Mouse (Mus musculus) CH12.LX (cell line): ENCODE measurements at regions not wholly inside any gene's neighbourhood (a gene's known extent, or its start where the extent isn't known, plus 50 kb on each side); places are given as distances from the start of the nearest gene placed in this dataset.

ENCODE experiments used
- CTCF ChIP-seq, 2 experiments: IDR thresholded peaks in 1 of 2; conservative IDR thresholded peaks in 1 of 2; 2 replicates each; pipeline ENCODE4 v1.5.1; 2011 to 2012; ENCODE audit warnings: low read depth in 2 of 2, low read length in 2 of 2, improper control_type of control experiment in 1 of 2, inconsistent platforms in 1 of 2, mild to moderate bottlenecking in 1 of 2, moderate library complexity in 1 of 2
- GABPA ChIP-seq: IDR thresholded peaks from 2 replicates; pipeline ENCODE4 v1.6.1; 2012; ENCODE audit warnings: low read depth, low read length, improper control_type of control experiment, inconsistent platforms; ENCODE audit not compliant: insufficient replicate concordance
- MXI1 ChIP-seq: IDR thresholded peaks from 2 replicates; pipeline ENCODE4 v1.6.1; 2011; ENCODE audit warnings: mild to moderate bottlenecking, low read depth, low read length, improper control_type of control experiment
- POLR2A ChIP-seq: IDR thresholded peaks from 2 replicates; pipeline ENCODE4 v1.6.1; 2011; ENCODE audit warnings: low read depth, mild to moderate bottlenecking, improper control_type of control experiment, low read length
- TBP ChIP-seq: conservative IDR thresholded peaks from 2 replicates; pipeline ENCODE4 v1.6.1; 2011; ENCODE audit warnings: low read depth, low read length, improper control_type of control experiment

DNA sequence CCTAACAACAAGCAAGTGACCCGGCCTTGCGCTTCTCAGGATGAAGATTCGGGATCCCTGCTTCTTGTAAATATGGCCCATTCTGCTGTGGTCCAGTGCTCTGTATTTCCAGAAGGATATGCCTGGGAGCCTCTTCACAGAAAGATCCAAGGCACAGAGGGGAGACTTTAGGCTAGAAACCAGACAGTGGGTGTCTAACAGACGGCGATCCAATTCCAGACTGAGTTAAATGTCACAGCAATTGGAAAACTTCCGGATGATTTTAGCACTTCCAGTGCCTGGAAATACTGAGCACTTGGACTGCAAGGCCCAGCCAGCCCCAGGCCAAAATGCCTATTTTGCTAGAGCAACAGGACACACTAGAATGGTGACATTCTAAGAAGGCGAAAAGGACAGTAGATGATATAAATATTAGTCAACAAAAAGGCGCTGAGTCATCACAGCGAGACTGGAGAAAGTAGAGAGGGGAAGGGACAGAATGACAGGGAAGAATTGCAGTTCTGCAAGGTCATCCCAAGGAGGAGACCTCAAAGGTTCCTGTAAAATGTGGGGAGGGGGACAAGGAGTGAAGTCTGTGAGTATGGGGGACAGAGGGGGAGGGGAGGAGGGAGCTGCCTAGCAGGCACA lies 111.7 kb upstream of the Msx2 start:
- TF ChIP-seq MXI1, result no peak
- no peak for TF ChIP-seq POLR2A
- no peak for TF ChIP-seq TBP
- TF ChIP-seq GABPA, result no peak
- no peak for TF ChIP-seq CTCF (conservative IDR thresholded peaks at IDR 0.05 in 1 of 2, IDR thresholded peaks at IDR 0.05 in 1 of 2; ENCODE audit: low read depth in 2 of 2, low read length in 2 of 2)
